Comparison of ENCODE assay signal across 8 mouse cellular contexts in genomic region chr5:90203168-90203567, GRCm38 (mm10). TPM values are rescaled to one million over a fixed set of nuclear protein-coding genes. Genes with fewer than 3 reads are reported as not detected.
A peak's percentile ranks its signal among the peaks of the same experiment; 100 is the strongest.
DNase-seq lines count a peak whose midpoint lies in the region; ATAC-seq lines count a peak whose summit lies in the region.

No protein-coding gene starts in this region.

- no peaks in the 10 kb centered on the region for H3K9me3 ChIP-seq in midbrain, embryonic 11.5 days (ENCODE audit: control insufficient read depth, low read length)
- H3K9me3 ChIP-seq in midbrain, embryonic 10.5 days (replicated peaks) = no peaks in the 10 kb centered on the region

- no peak overlapping the region for H3K4me3 ChIP-seq in midbrain, embryonic 11.5 days (ENCODE audit: low read depth, low read length)
- H3K4me3 ChIP-seq in midbrain, embryonic 10.5 days = no peak overlapping the region

- H3K9ac ChIP-seq in midbrain, embryonic 11.5 days (ENCODE audit: low read length) = no peak overlapping the region

- no peak overlapping the region for H3K4me2 ChIP-seq in midbrain, embryonic 11.5 days

- ATAC-seq in midbrain, embryonic 11.5 days (ENCODE audit: low FRiP score) = peak; percentile 35; the same call in 1 of the 2 replicates

- DNase-seq in adrenal gland, postnatal 10 days = peak; percentile 61
- no peak for DNase-seq in adrenal gland, postnatal 25 days
- peak; percentile 92 for DNase-seq in midbrain, embryonic 11.5 days (ENCODE audit: low spot score, missing footprints)
- no peak for DNase-seq in midbrain, embryonic 10.5 days (ENCODE audit: low spot score)
- DNase-seq in cerebellum, adult 9-10 months = peak; percentile 65
- DNase-seq in heart, postnatal 14 days = peak; percentile 11 to 56
- peak; percentile 61 for DNase-seq in lung, postnatal 14 days
- peak; percentile 17 for DNase-seq in telencephalon, adult 2 months (ENCODE audit: low read depth, low spot score)

- H3K36me3 ChIP-seq in midbrain, embryonic 11.5 days (ENCODE audit: control insufficient read depth, insufficient read depth, low read length) = no peaks in the 10 kb centered on the region
- no peaks in the 10 kb centered on the region for H3K36me3 ChIP-seq in midbrain, embryonic 10.5 days

- intact Hi-C loops in heart, postnatal 14 days (cut with DNase I) = loop anchor here (1.0 to 5.0 kb wide), 4 partner anchors 164 to 449 kb away; partner anchors contain the start of genes Ankrd17 and Gm9958

- H3K27me3 ChIP-seq in midbrain, embryonic 11.5 days (ENCODE audit: control insufficient read depth, insufficient read depth, low read length) = no peaks in the 10 kb centered on the region
- no peaks in the 10 kb centered on the region for H3K27me3 ChIP-seq in midbrain, embryonic 10.5 days (ENCODE audit: low read depth, poor library complexity, severe bottlenecking)

- no peaks in the 10 kb centered on the region for H3K4me1 ChIP-seq in midbrain, embryonic 11.5 days (ENCODE audit: control insufficient read depth, insufficient read depth, low read length)
- H3K4me1 ChIP-seq in midbrain, embryonic 10.5 days = no peaks in the 10 kb centered on the region

- 28% methylated on average over 5 of the region's 5 CpGs for WGBS in midbrain, embryonic 11.5 days
- 31% methylated on average over 5 of the region's 5 CpGs for WGBS in midbrain, embryonic 10.5 days

- H3K27ac ChIP-seq in midbrain, embryonic 11.5 days (ENCODE audit: low read depth, low read length) = no peak overlapping the region
- H3K27ac ChIP-seq in midbrain, embryonic 10.5 days (replicated peaks) = no peak overlapping the region

RNA-seq across cellular contexts. Expression of gene Cox18, which starts 20.6 kb away (rescaled TPM):
- 10 to 100 TPM; 20.7 to 34.6 TPM for total RNA-seq in adrenal gland, postnatal 10 days (2021)
- 76.8 and 80.9 TPM in 2 replicates for total RNA-seq in adrenal gland, postnatal 25 days (2021)
- polyA plus RNA-seq in midbrain, embryonic 11.5 days (2014; fragmentation: Nextera tagmentation; extraction: Ambion mirVana) = 25.3 and 32.8 TPM in 2 replicates
- 31.2 and 34.2 TPM in 2 replicates for polyA plus RNA-seq in midbrain, embryonic 10.5 days (2016; fragmentation: Nextera tagmentation; extraction: Ambion mirVana)
- total RNA-seq in heart, postnatal 14 days (2021) = 10 to 100 TPM; 12.1 to 13.3 TPM

Comparison
In these comparisons a context has a peak if more than half of its experiments do, and no peak if none do; other contexts are left out.
1. DNase-seq: peak in adrenal gland, postnatal 10 days (single experiment), midbrain, embryonic 11.5 days (single experiment), cerebellum, adult 9-10 months (single experiment), heart, postnatal 14 days (2 of 2), lung, postnatal 14 days (single experiment) and telencephalon, adult 2 months (single experiment); none in adrenal gland, postnatal 25 days (single experiment) and midbrain, embryonic 10.5 days (single experiment).